Mouse (Mus musculus): ENCODE measurements around the gene Slc22a12. TPM values are rescaled to one million over a fixed set of nuclear protein-coding genes. Genes with fewer than 3 reads are reported as not detected.

The Slc22a12 gene
- polyA plus RNA-seq, 1 experiment, result 0.62 TPM

DNA sequence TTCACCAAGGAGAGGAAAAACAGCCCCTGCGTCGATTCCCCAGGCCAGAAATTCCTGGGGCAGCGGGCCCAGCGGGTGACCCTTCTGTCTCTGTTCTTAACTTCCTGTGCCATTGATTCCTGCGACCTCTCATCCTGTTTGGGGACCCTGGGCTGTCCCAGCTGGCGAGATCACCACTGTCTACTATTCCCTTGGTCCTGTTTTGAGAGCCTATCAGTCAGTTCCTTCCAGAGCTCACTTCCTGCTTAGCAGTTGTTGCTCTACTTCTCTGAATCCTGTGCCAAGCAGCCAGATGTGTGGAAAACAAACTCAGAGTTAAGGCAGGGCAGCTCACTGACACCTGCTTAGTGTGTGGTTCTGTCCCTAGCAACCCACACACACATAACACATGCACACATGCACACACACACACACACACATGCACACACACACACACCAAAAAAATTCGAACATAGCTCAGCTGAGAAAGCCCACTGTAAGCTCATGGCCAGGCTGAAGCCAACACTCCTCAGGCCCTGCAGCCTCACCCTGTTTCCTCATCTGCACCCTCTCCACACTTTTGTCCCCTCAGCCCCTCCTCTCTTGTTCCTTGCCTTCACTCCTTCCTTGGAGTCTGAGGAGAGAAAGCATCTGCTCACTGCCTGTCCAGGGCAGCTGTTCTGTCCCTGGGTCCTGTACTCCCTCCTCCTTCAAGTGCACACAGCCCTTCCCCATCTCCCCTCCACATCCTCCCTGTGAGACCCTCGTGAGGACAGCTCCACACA, 11.2 kb upstream of the Slc22a12 start:
- Histone ChIP-seq H3K4me3 (replicated peaks; ENCODE audit: extremely low read depth, low read depth, low read length) (no peak overlapping the region), H3K4me1 (ENCODE audit: control insufficient read depth, insufficient read depth, low read length) (no peaks in the 10 kb centered on the region)
- TF ChIP-seq POLR2A (IDR thresholded peaks at IDR 0.05; ENCODE audit: borderline replicate concordance, extremely low read depth, low read depth, low read length) (no peak), CTCF (IDR thresholded peaks at IDR 0.05; ENCODE audit: insufficient read depth, low read length) (no peak)
- DNase-seq, result no peak
- 19% methylated on average over 8 of the region's 8 CpGs for WGBS

DNA sequence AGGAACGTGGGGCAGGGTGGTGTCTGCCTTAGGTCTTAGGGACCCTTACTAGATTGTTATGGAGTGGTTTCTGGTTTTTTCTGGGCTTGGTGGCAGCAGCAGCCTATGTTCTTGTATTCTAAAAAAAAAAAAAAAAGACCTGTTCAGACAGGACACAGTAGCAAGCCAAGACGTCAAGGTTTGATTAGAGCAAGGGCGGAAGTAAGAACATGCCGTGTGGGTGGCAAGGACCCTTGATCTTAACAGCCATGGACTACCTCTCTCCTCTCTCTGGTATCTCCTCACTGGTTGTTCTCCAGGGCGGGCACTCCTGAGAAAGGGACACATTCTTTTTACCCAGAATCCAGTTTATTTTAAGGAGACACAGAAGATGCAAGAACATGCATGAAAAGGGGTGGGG, 10.3 kb upstream of the Slc22a12 start:
- no peak for DNase-seq
- WGBS, result 59% methylated on average over 5 of the region's 5 CpGs
- TF ChIP-seq CTCF (IDR thresholded peaks at IDR 0.05; ENCODE audit: insufficient read depth, low read length), result no peak
- TF ChIP-seq POLR2A (IDR thresholded peaks at IDR 0.05; ENCODE audit: borderline replicate concordance, extremely low read depth, low read depth, low read length), result no peak

DNA sequence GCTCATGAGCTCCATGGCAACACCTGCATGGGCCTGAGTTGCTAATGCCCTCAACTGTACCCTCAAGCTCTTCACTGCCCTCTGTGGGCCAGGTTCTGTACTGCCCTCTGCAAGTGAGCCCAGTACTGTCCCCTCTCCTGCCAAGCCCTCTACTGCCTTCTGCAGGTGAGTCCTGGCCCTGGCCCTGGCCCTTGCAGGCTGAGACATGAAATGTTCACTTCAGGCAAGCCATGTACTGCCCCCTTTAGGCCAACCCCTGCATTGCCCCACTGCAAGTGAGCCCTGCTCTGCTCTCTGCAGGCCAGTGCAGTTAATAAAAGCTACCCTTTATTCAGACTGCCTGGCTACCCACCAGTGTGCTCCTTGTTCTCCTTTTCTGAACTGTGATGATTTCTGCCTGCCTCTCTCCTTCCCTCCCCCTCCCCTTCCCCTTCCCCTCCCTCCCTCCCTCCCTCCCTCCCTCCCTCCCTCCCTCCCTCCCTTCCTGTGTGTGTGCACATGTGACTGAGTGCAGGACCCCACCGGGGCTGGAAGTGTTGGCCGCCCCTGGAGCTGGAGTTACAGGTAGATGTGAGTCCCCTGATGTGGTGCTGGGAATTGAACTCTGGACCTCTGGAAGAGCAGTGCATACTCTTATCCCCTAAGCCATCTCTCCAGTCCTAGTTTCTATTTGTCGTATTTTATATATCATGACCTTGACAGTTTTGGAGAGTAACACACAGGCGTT, 9.6 kb upstream of the Slc22a12 start:
- Histone ChIP-seq H3K4me3 (replicated peaks; ENCODE audit: extremely low read depth, low read depth, low read length) (no peak overlapping the region), H3K4me1 (ENCODE audit: control insufficient read depth, insufficient read depth, low read length) (no peaks in the 10 kb centered on the region)
- no peak for TF ChIP-seq POLR2A (IDR thresholded peaks at IDR 0.05; ENCODE audit: borderline replicate concordance, extremely low read depth, low read depth, low read length)
- peak; percentile 66 for TF ChIP-seq CTCF (IDR thresholded peaks at IDR 0.05; ENCODE audit: insufficient read depth, low read length)
- WGBS, result 62% methylated on average over 4 of the region's 4 CpGs
- peak; percentile 38 for DNase-seq

More for the DNA sequence above, 10.3 kb upstream of the Slc22a12 start:
- no peak overlapping the region for H3K4me3 ChIP-seq (replicated peaks; ENCODE audit: extremely low read depth, low read depth, low read length)
- H3K4me1 ChIP-seq (ENCODE audit: control insufficient read depth, insufficient read depth, low read length), result no peaks in the 10 kb centered on the region

DNA sequence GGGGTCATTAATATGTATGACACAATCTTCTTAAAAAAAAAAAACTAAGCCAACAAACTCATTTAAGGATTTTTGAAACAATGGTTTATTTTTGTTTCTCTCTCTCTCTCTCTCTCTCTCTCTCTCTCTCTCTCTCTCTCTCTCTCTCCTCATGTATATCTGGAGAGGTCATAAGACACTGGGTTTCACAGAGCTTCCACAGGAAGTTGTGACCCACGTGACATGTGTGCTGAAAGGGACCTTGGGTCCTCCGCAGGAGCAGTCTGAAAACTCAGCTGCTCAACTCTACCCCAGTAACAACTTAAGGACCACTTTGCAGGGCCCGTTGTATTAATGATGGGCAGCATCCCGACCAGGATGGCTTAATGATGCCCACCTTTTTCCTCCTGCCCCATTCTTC, 8.4 kb upstream of the Slc22a12 start:
- Histone ChIP-seq H3K4me3 (replicated peaks; ENCODE audit: extremely low read depth, low read depth, low read length) (no peak overlapping the region), H3K4me1 (ENCODE audit: control insufficient read depth, insufficient read depth, low read length) (no peaks in the 10 kb centered on the region)
- no peak for DNase-seq
- WGBS, result 54% methylated on average over 4 of the region's 4 CpGs
- no peak for TF ChIP-seq CTCF (IDR thresholded peaks at IDR 0.05; ENCODE audit: insufficient read depth, low read length)
- TF ChIP-seq POLR2A (IDR thresholded peaks at IDR 0.05; ENCODE audit: borderline replicate concordance, extremely low read depth, low read depth, low read length), result no peak

DNA sequence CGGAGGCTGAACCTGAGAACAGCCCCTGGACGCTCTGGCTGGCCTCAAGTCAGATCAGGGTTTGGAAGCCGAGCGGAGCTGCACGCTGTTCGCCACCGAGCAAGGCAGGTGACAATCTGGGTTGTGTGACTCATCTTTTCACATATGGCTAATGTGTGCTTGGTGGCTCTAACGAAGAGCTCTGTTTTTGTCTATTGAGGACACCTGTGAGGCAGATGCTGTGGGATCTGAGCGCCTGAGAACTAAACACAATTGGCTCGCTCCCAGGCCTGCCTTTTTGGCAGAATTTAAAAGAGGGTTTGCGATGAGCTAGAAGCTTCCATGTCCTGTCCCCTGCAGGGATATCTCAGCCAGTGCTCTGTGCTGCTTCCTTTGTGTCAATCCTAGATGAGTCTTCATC, 6.7 kb upstream of the Slc22a12 start:
- no peak for DNase-seq
- Histone ChIP-seq H3K4me3 (replicated peaks; ENCODE audit: extremely low read depth, low read depth, low read length) (no peak overlapping the region), H3K4me1 (ENCODE audit: control insufficient read depth, insufficient read depth, low read length) (no peaks in the 10 kb centered on the region)
- 86% methylated on average over 11 of the region's 11 CpGs for WGBS
- TF ChIP-seq POLR2A (IDR thresholded peaks at IDR 0.05; ENCODE audit: borderline replicate concordance, extremely low read depth, low read depth, low read length) (no peak), CTCF (IDR thresholded peaks at IDR 0.05; ENCODE audit: insufficient read depth, low read length) (no peak)

DNA sequence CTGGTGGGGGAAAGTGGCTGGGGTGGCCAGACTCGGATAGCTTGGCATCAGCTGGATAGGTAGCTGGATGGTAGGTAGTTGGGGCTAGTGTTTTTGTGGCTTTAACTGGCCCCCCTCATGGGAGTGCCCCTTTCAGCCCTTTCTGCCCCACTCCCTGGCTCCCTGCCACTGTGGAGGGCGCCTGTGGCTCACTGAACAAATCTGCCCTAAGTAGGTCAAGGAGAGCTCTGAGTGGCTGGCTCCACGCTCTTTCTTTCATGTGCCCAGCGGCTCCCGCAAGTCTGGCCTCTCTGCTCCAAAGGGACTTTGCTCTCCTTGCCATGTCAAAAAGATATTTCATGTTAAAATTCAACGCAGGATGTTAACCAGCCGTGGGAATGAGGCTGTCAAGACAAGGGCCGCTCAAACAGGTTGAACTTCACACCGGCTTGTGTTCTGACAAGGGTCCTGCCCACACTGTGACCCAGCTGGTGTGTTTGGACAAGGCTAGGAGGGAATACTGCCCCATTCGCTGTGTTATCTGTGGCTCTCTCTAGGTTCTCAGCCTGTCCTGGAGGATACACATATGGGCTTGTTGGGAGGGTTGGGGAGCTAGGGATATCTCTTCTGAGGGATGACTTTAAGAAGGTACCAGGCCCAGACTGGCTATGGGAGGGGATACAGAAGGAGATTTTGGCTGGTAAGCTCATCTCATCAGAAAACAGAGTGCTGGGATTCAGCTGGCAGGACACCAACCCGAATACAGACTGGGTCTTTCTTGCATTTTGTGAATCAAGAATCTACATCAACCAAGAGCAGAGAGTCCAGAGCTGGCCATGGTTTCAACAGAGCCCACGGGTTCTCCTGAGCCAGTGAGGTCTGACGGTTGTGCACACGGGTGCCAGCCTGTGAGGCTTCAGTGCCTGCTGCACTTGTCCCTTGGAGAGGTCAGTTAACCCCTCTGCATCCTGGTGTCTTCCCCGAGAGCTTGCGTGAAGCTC, 5.9 kb upstream of the Slc22a12 start:
- H3K4me1 ChIP-seq (ENCODE audit: control insufficient read depth, insufficient read depth, low read length), result no peaks in the 10 kb centered on the region
- DNase-seq, result no peak
- WGBS, result 56% methylated on average over 16 of the region's 16 CpGs

DNA sequence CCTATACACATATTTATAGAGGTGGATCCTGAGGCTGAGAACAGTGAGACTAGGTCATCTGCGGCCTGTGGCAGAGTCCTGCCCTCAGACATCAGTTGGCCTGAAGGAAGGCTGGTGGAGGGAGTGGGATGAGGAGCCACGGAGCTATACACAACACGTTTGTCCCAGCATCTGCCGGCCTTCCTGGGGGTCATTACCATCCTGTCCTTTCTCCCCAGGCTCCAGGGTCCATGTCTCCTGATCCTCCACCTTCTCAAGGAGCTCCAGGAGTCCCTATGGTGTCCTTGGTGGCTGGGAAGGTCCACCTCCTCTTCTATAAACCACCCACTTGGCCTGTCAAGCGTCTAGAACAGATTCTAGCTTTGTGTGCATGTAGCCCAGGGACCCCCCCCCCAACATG, 5.0 kb upstream of the Slc22a12 start:
- TF ChIP-seq POLR2A (IDR thresholded peaks at IDR 0.05; ENCODE audit: borderline replicate concordance, extremely low read depth, low read depth, low read length), result no peak
- TF ChIP-seq CTCF (IDR thresholded peaks at IDR 0.05; ENCODE audit: insufficient read depth, low read length), result no peak
- no peak overlapping the region for H3K4me3 ChIP-seq (replicated peaks; ENCODE audit: extremely low read depth, low read depth, low read length)
- H3K4me1 ChIP-seq (ENCODE audit: control insufficient read depth, insufficient read depth, low read length), result no peaks in the 10 kb centered on the region
- no peak for DNase-seq
- WGBS, result 80% methylated on average over 5 of the region's 5 CpGs

More for the DNA sequence above, 5.9 kb upstream of the Slc22a12 start:
- TF ChIP-seq CTCF (IDR thresholded peaks at IDR 0.05; ENCODE audit: insufficient read depth, low read length) (no peak), POLR2A (IDR thresholded peaks at IDR 0.05; ENCODE audit: borderline replicate concordance, extremely low read depth, low read depth, low read length) (no peak)
- no peak overlapping the region for H3K4me3 ChIP-seq (replicated peaks; ENCODE audit: extremely low read depth, low read depth, low read length)

DNA sequence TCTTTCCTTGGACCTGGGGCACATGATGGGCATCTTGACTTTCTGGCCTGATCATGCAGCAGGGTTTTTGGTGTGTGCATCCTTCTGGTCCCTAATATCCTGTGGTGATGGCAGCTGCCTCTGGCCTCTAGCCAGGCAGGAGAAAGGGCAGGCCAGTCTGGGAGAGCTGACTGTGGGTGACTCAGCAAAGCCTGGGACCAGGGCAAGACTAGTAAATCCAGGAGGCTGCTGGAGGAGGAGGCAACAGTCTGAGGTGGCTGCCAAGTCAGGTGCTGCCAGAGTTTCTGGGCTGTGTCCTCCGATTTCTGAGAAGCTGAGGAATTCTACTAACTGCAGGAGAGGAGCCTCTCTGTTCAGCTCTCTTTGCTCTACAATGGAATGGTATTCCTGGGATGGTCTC, 3.3 kb upstream of the Slc22a12 start:
- 46% methylated on average over 1 of the region's 1 CpGs for WGBS

DNA sequence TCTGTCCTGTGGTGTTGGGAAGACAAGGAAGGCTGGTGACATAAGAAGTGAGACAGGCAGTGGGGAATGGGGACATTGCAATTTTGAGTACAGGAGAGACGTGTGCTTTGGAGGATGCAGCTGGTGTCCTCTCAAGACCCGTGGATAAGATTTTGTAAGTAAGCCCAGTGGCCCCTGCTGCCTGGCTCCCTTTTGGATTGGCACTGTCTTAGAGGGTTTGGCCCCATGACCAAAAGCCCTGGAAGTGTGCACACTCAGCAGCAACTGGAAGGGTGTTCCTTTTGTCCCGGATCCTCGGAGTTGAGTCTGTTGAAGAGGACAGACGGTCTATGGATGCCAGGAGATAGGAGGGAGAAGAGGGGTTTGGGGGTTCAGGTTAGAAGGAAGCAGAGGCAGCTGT, 2.6 kb upstream of the Slc22a12 start:
- TF ChIP-seq POLR2A (IDR thresholded peaks at IDR 0.05; ENCODE audit: borderline replicate concordance, extremely low read depth, low read depth, low read length) (no peak), CTCF (IDR thresholded peaks at IDR 0.05; ENCODE audit: insufficient read depth, low read length) (no peak)
- Histone ChIP-seq H3K4me3 (replicated peaks; ENCODE audit: extremely low read depth, low read depth, low read length) (no peak overlapping the region), H3K4me1 (ENCODE audit: control insufficient read depth, insufficient read depth, low read length) (no peaks in the 10 kb centered on the region)
- WGBS, result 83% methylated on average over 5 of the region's 5 CpGs
- no peak for DNase-seq

More for the DNA sequence above, 3.3 kb upstream of the Slc22a12 start:
- no peak for TF ChIP-seq CTCF (IDR thresholded peaks at IDR 0.05; ENCODE audit: insufficient read depth, low read length)
- TF ChIP-seq POLR2A (IDR thresholded peaks at IDR 0.05; ENCODE audit: borderline replicate concordance, extremely low read depth, low read depth, low read length), result no peak
- Histone ChIP-seq H3K4me3 (replicated peaks; ENCODE audit: extremely low read depth, low read depth, low read length) (no peak overlapping the region), H3K4me1 (ENCODE audit: control insufficient read depth, insufficient read depth, low read length) (no peaks in the 10 kb centered on the region)
- no peak for DNase-seq

Data from lung, adult 2 months (tissue).